Mouse (Mus musculus): ENCODE results near the gene Dync2li1. TPM values are rescaled to one million over a fixed set of nuclear protein-coding genes. Genes with fewer than 3 reads are reported as not detected.

The Dync2li1 gene
- polyA plus RNA-seq, 1 experiment from 2014 or later: 3.8 TPM

DNA sequence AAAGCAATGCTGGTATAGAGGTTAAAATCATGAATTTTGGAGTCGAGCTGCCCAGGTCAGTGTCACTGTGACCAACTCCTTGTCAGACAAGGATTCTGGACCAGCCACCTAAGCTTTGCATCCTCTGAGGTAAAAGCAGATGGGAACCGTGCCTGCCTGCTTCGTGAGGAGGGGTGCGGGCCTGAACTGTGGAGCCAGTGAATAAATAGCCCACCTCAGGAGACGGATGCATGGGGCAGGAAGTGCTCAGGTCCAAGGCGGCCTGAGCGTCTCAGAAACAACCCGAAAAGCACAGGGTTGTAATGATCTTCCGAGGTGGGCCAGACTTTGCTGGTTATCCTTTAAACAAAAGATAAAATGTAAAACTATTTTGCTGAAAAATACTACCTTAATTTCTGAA lies 18.8 kb downstream of the Dync2li1 start:
- Histone ChIP-seq H3K79me2 (ENCODE audit: inconsistent target) (no peaks in the 10 kb centered on the region), H3K27ac (no peak overlapping the region), H3K4me3 (ENCODE audit: inconsistent target) (no peak overlapping the region), H3K36me3 (ENCODE audit: inconsistent target) (no peaks in the 10 kb centered on the region)
- WGBS (ENCODE audit: missing documents): 89% methylated on average over 9 of the region's 9 CpGs

DNA sequence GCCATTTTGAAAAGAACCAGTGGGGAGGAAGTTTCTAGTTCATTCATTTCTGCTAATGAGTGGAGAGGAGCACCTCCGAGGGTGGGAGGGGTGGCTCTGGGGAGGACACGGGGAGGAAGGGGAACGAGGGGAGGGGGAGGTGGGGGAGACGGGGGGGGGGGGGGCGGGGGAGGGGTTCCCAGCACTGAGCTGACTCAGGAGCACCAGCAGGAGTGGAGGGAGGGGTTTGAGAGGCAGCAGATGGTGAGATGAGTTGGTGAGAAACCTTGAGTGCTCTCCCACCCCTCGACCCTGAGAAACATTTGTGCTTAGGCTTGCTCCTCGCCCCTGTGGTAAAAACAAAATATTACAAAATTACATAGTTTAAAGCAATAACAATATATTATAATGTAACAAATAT lies 19.6 kb downstream of the Dync2li1 start:
- Histone ChIP-seq H3K79me2 (ENCODE audit: inconsistent target) (no peaks in the 10 kb centered on the region), H3K36me3 (ENCODE audit: inconsistent target) (no peaks in the 10 kb centered on the region), H3K27ac (no peak overlapping the region), H3K4me3 (ENCODE audit: inconsistent target) (no peak overlapping the region)
- 64% methylated on average over 2 of the region's 7 CpGs for WGBS (ENCODE audit: missing documents)

DNA sequence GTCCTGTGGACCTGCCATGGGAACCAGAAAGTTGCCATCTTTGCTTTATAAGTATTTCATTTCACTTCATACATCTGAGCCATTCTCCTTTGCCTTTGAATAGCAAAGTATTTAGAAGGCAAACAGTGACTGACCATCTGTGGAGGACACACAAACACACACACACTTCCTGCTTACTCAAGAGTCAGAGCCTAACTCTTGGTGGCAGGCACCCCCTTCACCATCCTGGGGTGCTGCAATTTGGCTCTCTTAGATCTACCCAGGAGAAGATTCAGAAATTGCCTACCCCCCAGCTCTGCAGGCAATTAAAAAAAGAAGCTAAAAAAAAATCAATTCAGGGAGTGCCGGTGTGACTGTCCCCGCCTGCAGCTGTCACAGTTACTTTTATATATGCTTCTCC lies 20.2 kb downstream of the Dync2li1 start:
- no peaks in the 10 kb centered on the region for H3K79me2 ChIP-seq (ENCODE audit: inconsistent target)
- WGBS (ENCODE audit: missing documents): 80% methylated on average over 2 of the region's 2 CpGs
- no peaks in the 10 kb centered on the region for H3K36me3 ChIP-seq (ENCODE audit: inconsistent target)
- H3K27ac ChIP-seq: no peak overlapping the region
- H3K4me3 ChIP-seq (ENCODE audit: inconsistent target): no peak overlapping the region

DNA sequence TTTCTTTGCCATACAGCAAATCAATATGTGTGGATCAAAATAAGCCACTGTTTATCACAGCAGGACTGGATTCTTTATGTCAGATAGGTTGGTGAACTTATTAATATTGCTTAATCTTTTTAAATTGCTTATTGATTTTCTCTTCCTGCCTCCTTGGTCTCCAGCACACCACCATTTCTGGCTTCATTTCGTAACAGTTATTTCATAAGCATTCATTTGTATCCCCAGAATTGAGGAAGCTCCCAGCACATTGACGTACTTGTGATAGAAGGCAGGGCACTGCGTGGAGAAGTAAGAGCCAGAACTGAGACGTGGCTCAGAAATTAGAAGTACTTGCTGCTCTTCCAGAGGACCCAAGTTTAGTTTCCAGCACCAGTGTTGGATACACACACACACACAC lies 21.3 kb downstream of the Dync2li1 start:
- no peaks in the 10 kb centered on the region for H3K36me3 ChIP-seq (ENCODE audit: inconsistent target)
- 2% methylated on average over 4 of the region's 4 CpGs for WGBS (ENCODE audit: missing documents)
- H3K27ac ChIP-seq: no peak overlapping the region
- H3K79me2 ChIP-seq (ENCODE audit: inconsistent target): no peaks in the 10 kb centered on the region
- no peak overlapping the region for H3K4me3 ChIP-seq (ENCODE audit: inconsistent target)

DNA sequence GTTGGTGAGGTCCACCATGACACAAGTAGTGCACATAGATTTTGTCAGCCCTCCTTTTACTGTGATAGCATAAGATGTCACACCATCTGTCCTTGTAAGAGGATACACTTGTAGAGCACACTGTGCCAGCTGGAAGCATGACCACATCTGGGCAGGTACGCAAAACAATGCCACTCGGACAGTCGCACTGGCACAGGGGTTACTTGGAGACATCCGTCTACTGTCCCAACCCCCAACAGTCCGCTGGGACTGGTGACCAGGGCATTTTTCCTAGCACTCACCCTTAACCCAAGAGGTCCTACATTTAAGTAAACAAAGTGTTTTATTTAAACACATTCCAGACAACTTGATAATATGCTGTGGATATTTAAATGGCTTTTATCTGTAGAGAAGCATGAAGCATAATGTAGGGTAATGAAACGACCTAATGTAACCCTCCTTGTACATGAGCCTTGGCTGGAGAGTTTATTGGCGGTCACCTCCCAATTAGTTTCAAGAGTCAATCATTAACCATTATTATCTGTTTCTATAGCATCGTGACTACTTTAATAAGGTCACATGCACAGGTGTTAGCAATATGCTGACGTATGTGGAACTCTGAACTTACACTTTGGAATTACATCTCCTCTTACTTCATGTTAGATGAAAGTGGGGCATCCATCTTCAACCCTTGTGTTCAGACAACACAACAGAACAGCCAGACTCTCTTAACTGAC lies 24.2 kb downstream of the Dync2li1 start:
- no peaks in the 10 kb centered on the region for H3K36me3 ChIP-seq (ENCODE audit: inconsistent target)
- 97% methylated on average over 9 of the region's 9 CpGs for WGBS (ENCODE audit: missing documents)
- H3K4me3 ChIP-seq (ENCODE audit: inconsistent target): no peak overlapping the region
- H3K27ac ChIP-seq: no peak overlapping the region
- no peaks in the 10 kb centered on the region for H3K79me2 ChIP-seq (ENCODE audit: inconsistent target)

DNA sequence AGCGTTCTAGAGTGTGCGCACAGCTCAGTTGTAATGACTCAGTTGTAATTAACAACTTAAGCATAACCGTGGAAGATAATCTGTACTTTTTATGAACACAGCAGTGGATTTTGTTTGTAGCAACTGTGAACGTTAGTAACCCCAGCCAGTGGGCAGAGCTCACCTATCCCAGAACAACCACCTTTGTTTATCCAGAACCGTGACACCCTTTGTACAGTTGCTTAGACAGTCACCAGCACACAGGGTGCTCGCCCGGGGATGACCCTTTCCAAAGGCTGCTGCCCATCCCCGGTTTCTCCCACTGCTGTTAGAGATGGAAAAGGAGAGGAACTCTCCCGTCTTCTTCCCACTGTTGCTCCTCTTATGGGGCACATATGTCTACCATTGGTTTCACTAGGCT lies 27.2 kb downstream of the Dync2li1 start:
- 98% methylated on average over 9 of the region's 9 CpGs for WGBS (ENCODE audit: missing documents)

DNA sequence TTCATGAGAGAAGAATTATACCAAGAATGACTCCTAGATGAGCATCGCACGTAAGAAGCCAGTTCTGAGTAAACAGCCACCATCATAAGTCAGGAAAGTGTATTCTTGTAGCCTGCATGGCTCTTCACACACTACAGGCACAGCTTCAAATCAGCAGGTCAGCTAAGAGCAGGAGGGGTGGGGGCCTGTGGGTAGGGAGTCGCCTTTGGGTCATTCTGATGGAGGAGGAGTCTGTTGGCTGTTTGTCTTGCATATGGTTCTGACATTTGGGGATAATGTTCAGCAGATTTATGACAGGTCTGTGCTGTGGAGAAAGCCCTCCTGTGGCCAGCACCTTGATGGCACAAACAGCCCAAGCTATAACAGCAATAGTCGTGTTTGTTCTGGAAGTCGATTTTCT lies 29.9 kb downstream of the Dync2li1 start:
- 79% methylated on average over 5 of the region's 5 CpGs for WGBS (ENCODE audit: missing documents)
- H3K79me2 ChIP-seq (ENCODE audit: inconsistent target): no peaks in the 10 kb centered on the region
- no peaks in the 10 kb centered on the region for H3K36me3 ChIP-seq (ENCODE audit: inconsistent target)
- no peak overlapping the region for H3K4me3 ChIP-seq (ENCODE audit: inconsistent target)
- H3K27ac ChIP-seq: no peak overlapping the region

More for the DNA sequence above, 27.2 kb downstream of the Dync2li1 start:
- Histone ChIP-seq H3K4me3 (ENCODE audit: inconsistent target) (no peak overlapping the region), H3K27ac (no peak overlapping the region), H3K79me2 (ENCODE audit: inconsistent target) (no peaks in the 10 kb centered on the region), H3K36me3 (ENCODE audit: inconsistent target) (no peaks in the 10 kb centered on the region)

DNA sequence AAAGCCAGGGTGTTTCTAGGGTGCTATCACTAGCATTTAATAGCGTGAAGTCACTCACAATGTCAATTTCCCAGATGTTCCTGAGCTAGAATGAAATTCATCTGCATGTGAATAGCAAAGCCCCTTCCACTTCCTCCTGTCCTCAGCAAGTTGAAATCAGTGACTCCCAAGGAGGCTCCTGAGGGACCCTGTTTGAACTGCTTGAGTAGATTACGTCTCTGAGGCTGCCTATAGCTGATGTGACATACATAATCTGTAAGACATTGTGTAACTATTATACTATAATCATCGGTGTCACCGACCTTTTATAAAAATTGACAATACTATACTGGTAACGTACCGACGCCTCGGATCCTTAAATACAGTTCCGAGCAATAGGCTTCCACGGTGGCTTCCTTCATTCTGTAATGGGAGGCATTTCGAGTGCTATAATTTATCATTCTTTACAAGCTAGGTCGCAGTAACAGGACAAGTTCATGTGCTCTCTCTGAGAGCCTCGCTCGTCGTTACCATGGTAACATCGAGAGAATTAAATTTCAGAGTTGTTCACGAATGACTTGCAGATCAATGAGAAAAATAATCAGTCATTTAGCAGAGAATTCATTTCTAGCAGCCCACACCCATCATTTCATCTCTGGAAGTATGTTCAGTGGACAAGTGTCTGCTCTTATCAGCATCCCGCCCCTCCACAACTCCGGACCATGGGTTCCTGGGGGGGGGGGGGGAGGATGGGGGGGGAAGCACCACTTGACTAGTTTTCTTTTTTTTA lies 30.5 kb downstream of the Dync2li1 start:
- WGBS (ENCODE audit: missing documents): 96% methylated on average over 18 of the region's 19 CpGs
- Histone ChIP-seq H3K79me2 (ENCODE audit: inconsistent target) (no peaks in the 10 kb centered on the region), H3K36me3 (ENCODE audit: inconsistent target) (no peaks in the 10 kb centered on the region), H3K27ac (no peak overlapping the region), H3K4me3 (ENCODE audit: inconsistent target) (no peak overlapping the region)

DNA sequence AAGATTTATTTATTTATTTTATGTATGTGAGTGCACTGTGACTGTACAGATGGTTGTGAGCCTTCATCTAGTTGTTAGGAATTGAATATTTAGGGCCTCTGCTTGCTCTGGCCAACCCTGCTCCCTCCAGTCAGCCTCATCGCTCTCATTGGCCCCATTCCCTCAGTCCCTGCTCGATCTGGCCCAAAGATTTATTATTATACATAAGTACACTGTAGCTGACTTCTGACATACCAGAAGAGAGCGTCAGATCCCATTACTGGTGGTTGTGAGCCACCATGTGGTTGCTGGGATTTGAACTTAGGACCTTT lies 31.1 kb downstream of the Dync2li1 start:
- Histone ChIP-seq H3K36me3 (ENCODE audit: inconsistent target) (no peaks in the 10 kb centered on the region), H3K27ac (no peak overlapping the region), H3K4me3 (ENCODE audit: inconsistent target) (no peak overlapping the region), H3K79me2 (ENCODE audit: inconsistent target) (no peaks in the 10 kb centered on the region)
- WGBS (ENCODE audit: missing documents): 94% methylated on average over 3 of the region's 3 CpGs

DNA sequence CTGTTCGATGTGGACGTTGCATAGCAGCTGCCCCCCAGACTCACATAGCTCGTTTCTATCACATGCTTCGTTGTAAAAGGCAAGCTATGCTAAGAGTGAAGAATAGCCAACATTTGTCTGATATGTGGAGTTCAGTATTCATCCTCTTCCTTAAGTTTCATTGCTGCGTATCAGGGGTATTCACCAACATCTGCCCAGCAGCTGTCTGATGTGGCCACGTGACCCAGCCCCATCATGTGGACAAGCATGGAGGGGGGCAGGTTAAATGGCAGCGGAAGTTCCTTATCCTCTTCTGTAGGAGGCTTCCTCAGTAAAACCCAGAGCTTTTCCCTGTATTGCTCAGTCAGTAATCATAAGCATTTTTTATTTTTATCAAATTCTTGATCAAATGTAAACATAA lies 31.5 kb downstream of the Dync2li1 start:
- Histone ChIP-seq H3K27ac (no peak overlapping the region), H3K79me2 (ENCODE audit: inconsistent target) (no peaks in the 10 kb centered on the region), H3K4me3 (ENCODE audit: inconsistent target) (no peak overlapping the region), H3K36me3 (ENCODE audit: inconsistent target) (no peaks in the 10 kb centered on the region)
- WGBS (ENCODE audit: missing documents): 85% methylated on average over 7 of the region's 7 CpGs

DNA sequence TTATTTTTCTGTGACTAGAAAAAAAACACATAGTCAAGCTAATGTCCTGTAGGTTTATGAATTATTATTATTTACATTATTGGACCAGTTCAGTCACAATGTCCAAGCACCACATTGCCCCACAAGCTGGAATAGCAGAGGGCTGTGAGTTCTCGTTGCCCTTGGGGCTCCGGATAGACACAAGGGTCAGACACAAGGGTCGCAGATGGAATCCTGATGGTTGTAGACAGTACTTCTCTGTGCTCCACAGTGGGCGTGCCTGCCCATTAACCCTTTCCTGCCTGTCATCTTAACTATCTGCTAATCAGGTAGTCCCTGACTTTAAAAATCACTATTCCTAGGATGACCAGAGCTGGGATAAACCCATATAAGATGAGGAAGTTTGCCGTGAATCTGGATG lies 31.9 kb downstream of the Dync2li1 start:
- whole genome bisulfite sequencing (ENCODE audit: missing documents): 89% methylated on average over 5 of the region's 5 CpGs
- Histone ChIP-seq H3K36me3 (ENCODE audit: inconsistent target) (no peaks in the 10 kb centered on the region), H3K79me2 (ENCODE audit: inconsistent target) (no peaks in the 10 kb centered on the region)

DNA sequence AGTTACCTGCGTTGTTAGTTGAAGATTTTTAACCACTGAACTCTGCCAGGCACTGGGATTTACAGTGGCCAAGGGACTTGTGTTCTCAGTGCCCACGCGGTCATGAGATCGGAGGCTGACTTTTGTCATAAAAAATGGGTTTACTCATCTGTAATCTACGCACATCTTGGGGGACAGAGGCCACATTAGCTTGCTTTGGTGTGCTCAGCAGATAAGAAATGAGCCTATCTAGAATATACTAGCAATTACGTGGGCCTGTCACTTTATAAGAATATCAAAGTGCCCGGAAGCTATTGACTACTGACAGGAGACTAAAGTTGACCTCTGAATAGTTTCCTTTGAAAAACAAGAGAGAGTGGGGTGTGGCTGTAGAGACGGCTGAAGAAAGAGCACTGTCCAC lies 32.7 kb downstream of the Dync2li1 start:
- H3K27ac ChIP-seq: no peak overlapping the region
- no peak overlapping the region for H3K4me3 ChIP-seq (ENCODE audit: inconsistent target)
- no peaks in the 10 kb centered on the region for H3K79me2 ChIP-seq (ENCODE audit: inconsistent target)
- 93% methylated on average over 8 of the region's 8 CpGs for WGBS (ENCODE audit: missing documents)
- no peaks in the 10 kb centered on the region for H3K36me3 ChIP-seq (ENCODE audit: inconsistent target)

More for the DNA sequence above, 31.9 kb downstream of the Dync2li1 start:
- Histone ChIP-seq H3K27ac (no peak overlapping the region), H3K4me3 (ENCODE audit: inconsistent target) (no peak overlapping the region)

DNA sequence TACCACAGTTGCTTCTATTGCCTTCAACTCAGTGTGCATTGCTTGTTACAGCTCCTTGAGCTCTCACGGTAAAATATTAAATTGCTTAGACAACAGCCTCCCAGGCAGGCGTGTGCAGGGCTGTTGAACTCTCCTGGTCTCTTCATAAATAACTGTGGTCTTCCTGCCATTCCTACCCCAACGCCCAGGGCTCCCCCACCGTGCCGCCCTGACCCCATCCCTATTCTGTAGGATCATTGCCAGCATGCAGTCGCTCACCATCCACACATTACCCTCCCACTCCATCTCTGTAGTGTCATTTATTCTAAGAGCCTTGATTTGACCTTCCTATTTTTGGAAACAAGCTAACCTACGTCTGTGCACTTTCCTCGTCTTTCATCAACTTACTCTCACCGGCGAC lies 38.8 kb downstream of the Dync2li1 start:
- Histone ChIP-seq H3K79me2 (ENCODE audit: inconsistent target) (no peaks in the 10 kb centered on the region), H3K27ac (no peak overlapping the region), H3K4me3 (ENCODE audit: inconsistent target) (no peak overlapping the region), H3K36me3 (ENCODE audit: inconsistent target) (no peaks in the 10 kb centered on the region)
- 84% methylated on average over 10 of the region's 10 CpGs for WGBS (ENCODE audit: missing documents)

DNA sequence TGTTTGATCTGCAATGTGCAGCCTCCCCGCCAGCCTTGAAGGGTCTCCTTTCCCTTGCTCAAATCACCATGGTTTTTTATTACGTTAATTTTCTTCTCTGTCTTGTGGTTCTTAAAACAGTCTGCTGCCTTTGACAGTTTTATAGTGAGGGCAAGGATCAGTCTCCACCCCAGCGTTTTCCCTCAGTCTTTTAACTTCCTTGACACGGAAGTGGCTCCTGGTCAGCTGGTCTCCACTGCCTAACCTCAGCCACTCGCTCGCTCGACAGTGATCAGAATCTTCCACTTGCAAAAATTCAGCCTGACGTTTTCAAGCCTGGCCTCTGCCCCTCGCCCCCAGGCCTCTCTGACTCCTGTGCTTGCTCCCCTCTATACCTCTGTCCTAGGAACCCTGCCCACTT lies 39.4 kb downstream of the Dync2li1 start:
- no peak overlapping the region for H3K4me3 ChIP-seq (ENCODE audit: inconsistent target)
- H3K79me2 ChIP-seq (ENCODE audit: inconsistent target): no peaks in the 10 kb centered on the region
- 29% methylated on average over 9 of the region's 9 CpGs for WGBS (ENCODE audit: missing documents)
- no peak overlapping the region for H3K27ac ChIP-seq
- no peaks in the 10 kb centered on the region for H3K36me3 ChIP-seq (ENCODE audit: inconsistent target)

DNA sequence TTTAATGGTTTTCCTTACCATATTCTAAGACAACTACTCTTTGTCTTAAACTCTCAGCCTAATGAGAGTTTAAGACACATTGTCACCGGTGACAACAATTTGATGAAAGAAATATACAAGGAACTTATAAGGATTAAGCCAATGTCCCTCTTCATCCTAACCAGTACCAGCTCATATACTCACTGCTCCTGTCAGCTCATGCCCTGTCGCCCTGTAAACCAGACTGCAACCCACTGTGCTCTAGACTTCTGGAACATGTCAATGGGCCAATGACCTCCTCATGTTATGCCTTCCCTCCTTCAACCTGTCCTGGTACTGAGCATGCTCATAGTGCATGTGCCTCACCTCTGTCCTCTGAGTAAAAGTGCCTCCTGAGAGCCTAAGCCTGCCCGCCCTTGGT lies 41.6 kb downstream of the Dync2li1 start:
- Histone ChIP-seq H3K79me2 (ENCODE audit: inconsistent target) (no peaks in the 10 kb centered on the region), H3K27ac (no peak overlapping the region), H3K36me3 (ENCODE audit: inconsistent target) (no peaks in the 10 kb centered on the region), H3K4me3 (ENCODE audit: inconsistent target) (no peak overlapping the region)
- WGBS (ENCODE audit: missing documents): 89% methylated on average over 3 of the region's 3 CpGs

Measured in macrophage (primary cell).